Mouse (Mus musculus) limb, embryonic 13.5 days (tissue): ENCODE measurements at regions not wholly inside any gene's neighbourhood (a gene's known extent, or its start where the extent isn't known, plus 50 kb on each side); places are given as distances from the start of the nearest gene placed in this dataset.

Source experiments
- ATAC-seq: fragments of 200-750 bp; cut with Nextera tagmentation; 2 replicates; pipeline ENCODE4 v1.8.0; 2017; ENCODE audit warnings: low read depth, moderate number of reproducible peaks, moderate TSS enrichment; ENCODE audit not compliant: low FRiP score
- H3K27ac ChIP-seq: fragments of 300-500 bp; sonication (generic); 2 replicates; pipeline ENCODE4 v1.5.1; 2015; ENCODE audit warnings: inconsistent platforms, mild to moderate bottlenecking, moderate library complexity
- H3K27me3 ChIP-seq: fragments of 300-500 bp; sonication (generic); 2 replicates; pipeline ENCODE4 v1.6.1; 2015; ENCODE audit warnings: mild to moderate bottlenecking, inconsistent platforms
- H3K36me3 ChIP-seq: fragments of 300-500 bp; sonication (generic); 2 replicates; pipeline ENCODE4 v1.6.1; 2015; ENCODE audit warnings: inconsistent platforms, mild to moderate bottlenecking, moderate library complexity
- H3K4me1 ChIP-seq: fragments of 300-500 bp; sonication (generic); 2 replicates; pipeline ENCODE4 v1.6.1; 2015; ENCODE audit warnings: inconsistent platforms
- H3K4me2 ChIP-seq: fragments of 300-500 bp; sonication (generic); replicated peaks from 2 replicates; pipeline ENCODE4 v1.6.1; 2015; ENCODE audit warnings: inconsistent platforms, mild to moderate bottlenecking, moderate library complexity
- H3K4me3 ChIP-seq: fragments of 300-500 bp; sonication (generic); 2 replicates; pipeline ENCODE4 v1.5.1; 2015; ENCODE audit warnings: moderate library complexity, mild to moderate bottlenecking, inconsistent platforms
- H3K9ac ChIP-seq: fragments of 300-500 bp; sonication (generic); 2 replicates; pipeline ENCODE4 v1.6.1; 2015; ENCODE audit warnings: mild to moderate bottlenecking, inconsistent platforms
- H3K9me3 ChIP-seq: fragments of 300-500 bp; sonication (generic); 2 replicates; pipeline ENCODE4 v1.6.1; 2016; ENCODE audit warnings: inconsistent platforms
- WGBS: fragments of 180-500 bp; shearing (Covaris S2); methylation state at CpG from one replicate; pipeline ENCODE4 v1.1.7; 2015; 5-methylcytosine and 5-hydroxymethylcytosine counted together

DNA sequence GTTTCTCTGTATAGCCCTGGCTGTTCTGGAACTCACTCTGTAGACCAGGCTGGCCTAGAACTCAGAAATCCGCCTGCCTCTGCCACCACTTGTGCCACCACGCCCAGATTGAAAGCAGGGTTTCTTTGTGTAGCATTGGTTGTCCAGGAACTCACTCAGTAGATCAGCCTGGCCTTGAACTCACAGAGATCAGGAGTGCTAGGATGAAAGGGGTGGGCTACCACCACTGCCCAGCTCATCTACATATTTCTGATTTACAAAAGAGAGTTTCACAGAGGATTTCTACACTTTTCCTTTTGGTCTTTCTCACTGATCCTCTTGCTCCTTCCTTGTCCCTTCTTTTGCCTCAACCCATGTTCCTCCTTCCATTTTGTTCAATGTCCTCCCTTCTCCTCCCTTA is 53.1 kb upstream of the Lbx1 start:
- no peak overlapping the region for H3K27ac ChIP-seq
- H3K9me3 ChIP-seq, result no peaks in the 10 kb centered on the region
- H3K36me3 ChIP-seq, result no peaks in the 10 kb centered on the region
- H3K9ac ChIP-seq, result no peak overlapping the region
- H3K4me1 ChIP-seq, result peaks cover 11% of the 10 kb centered on the region
- no peak overlapping the region for H3K4me3 ChIP-seq
- H3K27me3 ChIP-seq, result peaks cover 24% of the 10 kb centered on the region
- 81% methylated on average over 2 of the region's 2 CpGs for WGBS
- no peak overlapping the region for H3K4me2 ChIP-seq
- no peak for ATAC-seq

GRCm38 (mm10) chr19:45297812-45298211 is 62.2 kb upstream of the Lbx1 start:
- Histone ChIP-seq H3K9me3 (no peaks in the 10 kb centered on the region), H3K4me2 (no peak overlapping the region), H3K27me3 (peaks cover 75% of the 10 kb centered on the region), H3K4me3 (no peak overlapping the region), H3K4me1 (peaks cover 39% of the 10 kb centered on the region), H3K27ac (no peak overlapping the region), H3K9ac (no peak overlapping the region), H3K36me3 (no peaks in the 10 kb centered on the region)
- ATAC-seq, result no peak
- 34% methylated on average over 3 of the region's 3 CpGs for WGBS

- H3K27me3 ChIP-seq, result peaks cover 79% of the 10 kb centered on the region
- ATAC-seq, result no peak
- H3K4me3 ChIP-seq, result no peak overlapping the region
- no peaks in the 10 kb centered on the region for H3K9me3 ChIP-seq
- WGBS, result 69% methylated on average over 3 of the region's 3 CpGs
- H3K27ac ChIP-seq, result no peak overlapping the region
- peaks cover 29% of the 10 kb centered on the region for H3K4me1 ChIP-seq
- no peak overlapping the region for H3K4me2 ChIP-seq
- H3K36me3 ChIP-seq, result no peaks in the 10 kb centered on the region
- H3K9ac ChIP-seq, result no peak overlapping the region
Measured at GRCm38 (mm10) chr19:45299341-45299740, 63.7 kb upstream of the Lbx1 start.

DNA sequence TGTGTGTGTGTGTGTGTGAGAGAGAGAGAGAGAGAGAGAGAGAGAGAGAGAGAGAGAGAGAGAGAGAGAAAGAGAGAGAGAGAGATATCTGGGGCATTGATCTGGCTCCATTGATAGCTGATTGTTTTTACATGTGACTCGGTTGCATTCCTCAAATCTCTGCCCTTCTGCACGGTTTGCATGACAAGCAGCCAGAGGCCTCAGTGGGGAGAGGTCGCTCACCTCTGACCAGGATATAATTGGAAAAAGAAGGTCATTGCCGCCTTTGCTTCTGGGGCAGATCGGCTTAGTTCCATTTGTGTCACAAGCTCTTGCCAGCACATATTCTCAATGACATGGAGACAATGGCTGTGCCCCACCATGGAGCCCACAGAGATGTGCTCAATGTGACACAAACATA is 63.8 kb upstream of the Btrc start:
- 36% methylated on average over 5 of the region's 5 CpGs for WGBS
- Histone ChIP-seq H3K9me3 (no peaks in the 10 kb centered on the region), H3K36me3 (no peaks in the 10 kb centered on the region), H3K27ac (no peak overlapping the region), H3K4me1 (peaks cover 25% of the 10 kb centered on the region), H3K4me3 (no peak overlapping the region), H3K4me2 (no peak overlapping the region), H3K27me3 (peaks cover 83% of the 10 kb centered on the region), H3K9ac (no peak overlapping the region)
- no peak for ATAC-seq

DNA sequence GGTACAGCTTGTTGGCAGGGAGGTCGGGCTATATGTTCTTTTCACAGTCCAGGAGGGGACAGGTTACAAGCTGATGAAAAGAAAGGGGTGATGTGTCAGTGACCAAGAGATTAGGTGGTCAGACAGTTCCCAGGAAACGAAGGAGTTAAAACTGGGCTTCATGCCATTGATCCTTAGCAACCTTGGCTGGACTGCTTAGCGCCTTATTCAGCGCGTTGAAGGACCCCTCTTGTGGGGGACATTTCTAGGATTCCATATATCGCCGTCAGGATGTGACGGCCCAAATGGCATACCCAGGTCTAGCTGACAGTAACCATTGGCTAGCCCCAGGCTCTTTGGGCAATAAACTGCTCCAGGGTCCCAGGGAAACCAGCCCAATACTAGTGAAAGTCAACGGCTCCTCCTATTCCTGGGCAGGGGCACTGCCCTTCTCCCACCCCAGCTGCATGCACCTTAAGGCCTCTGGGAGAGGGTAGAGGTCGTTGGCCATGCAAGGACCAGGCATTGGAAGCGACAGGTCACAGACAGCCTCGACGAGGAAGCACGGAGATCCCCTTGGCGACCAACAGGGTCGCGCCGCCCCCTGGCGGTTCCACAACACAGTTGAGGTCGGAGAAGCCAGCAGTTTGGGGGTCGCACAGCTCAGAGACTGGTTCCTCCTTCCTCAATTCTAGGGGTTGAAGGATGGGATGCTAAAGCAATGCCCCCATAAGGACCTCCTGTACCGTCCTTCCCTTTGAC is 62.7 kb upstream of the Btrc start:
- ATAC-seq, result no peak
- Histone ChIP-seq H3K4me2 (peak overlapping the region; percentile 97), H3K36me3 (no peaks in the 10 kb centered on the region), H3K27ac (no peak overlapping the region), H3K4me1 (peaks cover 16% of the 10 kb centered on the region), H3K9me3 (no peaks in the 10 kb centered on the region), H3K9ac (no peak overlapping the region; the same call in 1 of the 2 replicates), H3K4me3 (peak overlapping the region; percentile 61), H3K27me3 (peaks cover 90% of the 10 kb centered on the region)
- WGBS, result 6% methylated on average over 22 of the region's 22 CpGs

- Histone ChIP-seq H3K4me1 (peaks cover 16% of the 10 kb centered on the region), H3K4me3 (peak overlapping the region; percentile 61), H3K36me3 (no peaks in the 10 kb centered on the region), H3K27me3 (peaks cover 90% of the 10 kb centered on the region), H3K9me3 (no peaks in the 10 kb centered on the region), H3K27ac (no peak overlapping the region; the same call in 1 of the 2 replicates), H3K9ac (peak overlapping the region; percentile 69), H3K4me2 (peak overlapping the region; percentile 97)
- no peak for ATAC-seq
- WGBS, result 2% methylated on average over 16 of the region's 16 CpGs
Measured at GRCm38 (mm10) chr19:45301432-45301732, 62.2 kb upstream of the Btrc start.

- Histone ChIP-seq H3K36me3 (no peaks in the 10 kb centered on the region), H3K4me3 (peak overlapping the region; percentile 61), H3K9ac (peak overlapping the region; percentile 69), H3K4me2 (peak overlapping the region; percentile 97), H3K27me3 (peaks cover 90% of the 10 kb centered on the region), H3K27ac (peak overlapping the region; percentile 52; the same call in 1 of the 2 replicates), H3K4me1 (peaks cover 16% of the 10 kb centered on the region), H3K9me3 (no peaks in the 10 kb centered on the region)
- ATAC-seq, result peak; percentile 64
- under 1% methylated on average over 57 of the region's 58 CpGs for WGBS
Measured at GRCm38 (mm10) chr19:45301733-45302547, 61.6 kb upstream of the Btrc start.

- Histone ChIP-seq H3K9ac (peak overlapping the region; percentile 69; the same call in 1 of the 2 replicates), H3K4me3 (peak overlapping the region; percentile 61), H3K36me3 (no peaks in the 10 kb centered on the region), H3K27me3 (peaks cover 90% of the 10 kb centered on the region), H3K9me3 (no peaks in the 10 kb centered on the region), H3K4me1 (peaks cover 16% of the 10 kb centered on the region), H3K27ac (no peak overlapping the region), H3K4me2 (peak overlapping the region; percentile 97)
- ATAC-seq, result no peak
- WGBS, result 4% methylated on average over 16 of the region's 16 CpGs
Measured at GRCm38 (mm10) chr19:45302548-45303241, 60.8 kb upstream of the Btrc start.

DNA sequence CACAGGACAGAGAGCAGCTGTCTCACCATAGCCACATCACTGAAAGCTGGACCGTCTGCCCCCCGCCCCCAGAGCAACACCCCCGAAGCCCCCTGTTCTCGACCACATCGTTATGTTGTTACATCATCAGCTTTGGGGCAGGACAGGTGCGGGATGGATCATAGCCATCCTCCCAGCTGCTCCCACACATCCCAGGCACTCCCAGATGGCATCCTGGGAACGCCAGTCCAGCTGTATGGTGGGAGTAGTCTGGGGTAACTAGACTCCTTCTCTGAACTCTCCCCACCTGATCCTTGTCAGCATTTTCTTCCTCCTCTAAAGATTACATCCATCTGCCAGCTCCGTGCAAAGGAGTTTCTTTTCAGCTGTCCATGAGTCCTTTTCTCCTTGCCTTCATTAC is 59.0 kb upstream of the Btrc start:
- Histone ChIP-seq H3K9me3 (no peaks in the 10 kb centered on the region), H3K4me3 (no peak overlapping the region), H3K27ac (no peak overlapping the region), H3K9ac (no peak overlapping the region), H3K4me2 (no peak overlapping the region), H3K27me3 (peaks cover 89% of the 10 kb centered on the region), H3K4me1 (peaks cover 16% of the 10 kb centered on the region), H3K36me3 (no peaks in the 10 kb centered on the region)
- 14% methylated on average over 8 of the region's 8 CpGs for WGBS
- peak; percentile 62; the same call in 1 of the 2 replicates for ATAC-seq

DNA sequence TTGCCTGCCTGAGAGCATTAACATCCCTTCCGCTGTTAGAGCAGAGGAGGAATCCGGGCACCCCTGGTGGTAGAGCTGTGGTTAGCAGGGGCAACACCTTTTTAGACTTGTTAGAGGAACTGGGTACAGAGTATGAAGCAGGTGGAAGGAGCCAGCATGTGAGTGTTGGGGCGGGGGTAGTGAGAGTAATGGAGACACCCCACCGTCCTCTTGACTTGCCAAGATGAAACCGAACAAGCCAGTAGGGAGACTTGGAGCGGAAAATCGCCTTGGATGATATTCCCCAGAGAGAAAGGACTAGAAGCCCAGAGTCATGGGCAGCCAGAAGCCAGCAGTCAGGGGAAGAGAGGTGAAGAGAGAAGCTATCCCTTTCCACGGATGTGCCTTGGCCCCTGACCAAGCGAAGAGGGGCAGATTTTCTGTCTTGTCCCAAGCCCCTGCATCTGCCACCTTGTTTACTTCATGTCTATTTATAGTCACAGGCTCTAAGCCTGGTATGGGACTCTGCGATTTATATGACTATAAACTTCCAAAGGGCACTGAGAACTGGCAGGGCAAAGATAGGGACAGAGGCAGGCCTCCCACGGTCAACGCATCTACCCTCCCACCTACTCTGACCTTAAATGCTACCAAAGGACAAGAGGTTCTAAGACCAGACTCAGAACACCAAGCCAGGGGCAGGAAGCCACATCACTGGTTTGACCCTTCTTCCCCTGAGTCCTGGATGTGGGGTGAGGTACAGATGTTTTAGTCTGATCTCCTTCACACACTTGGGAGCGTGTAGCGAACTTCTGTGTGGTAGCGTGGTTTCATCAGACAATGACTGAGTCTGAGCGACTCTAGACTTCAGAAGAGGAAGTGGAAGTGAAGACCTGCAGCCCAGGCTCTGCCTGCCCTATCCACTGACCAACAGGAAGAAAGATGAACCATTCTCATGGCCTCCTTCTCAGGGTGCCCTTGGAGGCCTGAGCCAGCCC is 55.9 kb upstream of the Btrc start:
- H3K9ac ChIP-seq, result no peak overlapping the region
- H3K4me1 ChIP-seq, result peaks cover 16% of the 10 kb centered on the region; the same call in 1 of the 2 replicates
- no peaks in the 10 kb centered on the region for H3K9me3 ChIP-seq
- no peak overlapping the region for H3K27ac ChIP-seq
- 42% methylated on average over 16 of the region's 16 CpGs for WGBS
- no peak for ATAC-seq
- no peak overlapping the region for H3K4me2 ChIP-seq
- H3K36me3 ChIP-seq, result no peaks in the 10 kb centered on the region
- no peak overlapping the region for H3K4me3 ChIP-seq
- H3K27me3 ChIP-seq, result peaks cover 83% of the 10 kb centered on the region

DNA sequence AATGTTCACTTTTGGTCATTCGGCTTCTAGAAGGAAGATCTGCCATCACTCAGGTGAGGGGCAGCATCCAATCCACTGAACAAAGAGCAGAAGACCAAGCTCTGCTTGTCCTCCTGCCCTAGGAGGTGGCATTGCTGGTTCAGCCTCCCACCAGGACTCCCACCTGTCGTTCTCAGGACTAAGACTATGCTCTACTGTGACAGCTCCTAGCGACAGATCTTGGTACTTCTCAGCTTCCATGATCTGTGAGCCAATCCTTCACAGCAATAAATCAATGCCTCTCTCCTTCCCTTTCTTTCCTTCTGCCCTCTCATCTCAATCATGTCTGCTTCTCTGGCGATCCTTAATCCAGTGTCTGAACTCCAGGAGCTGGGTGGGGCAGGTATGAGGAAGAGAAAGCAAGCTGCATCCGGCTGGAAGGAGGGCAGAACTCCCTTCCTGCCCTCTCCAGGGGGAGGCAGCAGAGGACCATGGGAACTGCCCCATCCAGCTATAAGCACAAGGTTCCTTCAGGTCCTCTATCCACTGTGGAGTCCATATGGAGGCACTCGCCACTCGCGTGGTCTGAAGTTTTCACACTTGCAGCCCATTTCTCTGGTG is 54.8 kb upstream of the Btrc start:
- H3K4me3 ChIP-seq, result no peak overlapping the region
- no peaks in the 10 kb centered on the region for H3K9me3 ChIP-seq
- ATAC-seq, result no peak
- H3K36me3 ChIP-seq, result no peaks in the 10 kb centered on the region
- no peak overlapping the region for H3K9ac ChIP-seq
- H3K27me3 ChIP-seq, result peaks cover 76% of the 10 kb centered on the region
- peaks cover 19% of the 10 kb centered on the region; the same call in 1 of the 2 replicates for H3K4me1 ChIP-seq
- no peak overlapping the region for H3K27ac ChIP-seq
- WGBS, result 60% methylated on average over 8 of the region's 8 CpGs
- H3K4me2 ChIP-seq, result no peak overlapping the region
